Mouse (Mus musculus) forebrain, postnatal 0 days (tissue): ENCODE measurements around the gene Rtkn. TPM values are rescaled to one million over a fixed set of nuclear protein-coding genes. Genes with fewer than 3 reads are reported as not detected.

Source experiments
- ATAC-seq: fragments of 200-750 bp; cut with Nextera tagmentation; 2 replicates; pipeline ENCODE4 v1.8.0; 2017; ENCODE audit warnings: mild to moderate bottlenecking, moderate library complexity
- DNase-seq: peaks from one replicate; pipeline ENCODE4 v3.0.0-alpha.2; 2015
- H3K27ac ChIP-seq: fragments of 300-500 bp; sonication (generic); 2 replicates; pipeline ENCODE4 v1.5.1; 2014; ENCODE audit warnings: low read depth, mild to moderate bottlenecking, antibody characterized with exemption, low read length, moderate library complexity, mixed read lengths
- H3K27me3 ChIP-seq: fragments of 300-500 bp; sonication (generic); 2 replicates; pipeline ENCODE4 v1.6.1; 2014; ENCODE audit warnings: mild to moderate bottlenecking, low read length, mixed read lengths; ENCODE audit not compliant: insufficient read depth
- H3K36me3 ChIP-seq: fragments of 300-500 bp; sonication (generic); 2 replicates; pipeline ENCODE4 v1.6.1; 2014; ENCODE audit warnings: mild to moderate bottlenecking, moderate library complexity; ENCODE audit not compliant: insufficient read depth
- H3K4me1 ChIP-seq: fragments of 300-500 bp; sonication (generic); 2 replicates; pipeline ENCODE4 v1.6.1; 2014; ENCODE audit warnings: antibody characterized with exemption; ENCODE audit not compliant: insufficient read depth
- H3K4me2 ChIP-seq: fragments of 300-500 bp; sonication (generic); 2 replicates; pipeline ENCODE4 v1.6.1; 2014; ENCODE audit warnings: low read depth, mild to moderate bottlenecking, moderate library complexity
- H3K4me3 ChIP-seq: fragments of 300-500 bp; sonication (generic); 2 replicates; pipeline ENCODE4 v1.5.1; 2014; ENCODE audit warnings: low read depth, low read length, mixed read lengths
- H3K9ac ChIP-seq: fragments of 300-500 bp; sonication (generic); 2 replicates; pipeline ENCODE4 v1.6.1; 2014; ENCODE audit warnings: mild to moderate bottlenecking
- H3K9me3 ChIP-seq: fragments of 300-500 bp; sonication (generic); 2 replicates; pipeline ENCODE4 v1.6.1; 2016; ENCODE audit warnings: low read length
- CTCF ChIP-seq: sonication (generic); IDR thresholded peaks from 2 replicates; pipeline ENCODE4 v1.5.1; 2016; ENCODE audit warnings: antibody characterized with exemption, control low read depth, low read depth
- WGBS: fragments of 180-500 bp; shearing (Covaris S2); extraction: QIAGEN DNeasy Blood & Tissue Kit; methylation state at CpG from one replicate; pipeline ENCODE4 v1.1.7; 2014; 5-methylcytosine and 5-hydroxymethylcytosine counted together
- polyA plus RNA-seq: library from polyadenylated mRNA; unstranded; fragments of >200 nt; fragmentation: Nextera tagmentation; extraction: Ambion mirVana; gene quantifications from 2 replicates; pipeline ENCODE4 v1.2.1, GENCODE M21; 2015
- total RNA-seq: library from RNA; depleted of rRNA; stranded (reverse); fragments of >200 nt; gene quantifications from 2 replicates; pipeline ENCODE4 v1.2.3, GENCODE M21; 2014

Rtkn gene
- total and polyA plus RNA-seq, 2 experiments from 2014 or later, result 8.1 to 19.4 TPM

- H3K27ac ChIP-seq, result peak overlapping the region; percentile 90; the same call in 1 of the 2 replicates
- ATAC-seq (peak; percentile 25), DNase-seq (no peak)
- H3K9me3 ChIP-seq, result no peaks in the 10 kb centered on the region
- peaks cover 22% of the 10 kb centered on the region for H3K27me3 ChIP-seq
- TF ChIP-seq CTCF, result no peak
- H3K4me2 ChIP-seq, result peak overlapping the region; percentile 65
- WGBS, result 2% methylated on average over 6 of the region's 6 CpGs
- peak overlapping the region; percentile 82 for H3K9ac ChIP-seq
- peaks cover 18% of the 10 kb centered on the region for H3K4me1 ChIP-seq
- H3K36me3 ChIP-seq, result no peaks in the 10 kb centered on the region
- peak overlapping the region; percentile 90 for H3K4me3 ChIP-seq
Measured at GRCm38 (mm10) chr6:83165026-83165606, 29.9 kb downstream of the Rtkn start.

- ATAC-seq, result peak; percentile 92
- peak within 1 kb of the TSS; percentile 90 for H3K4me3 ChIP-seq
- H3K27ac ChIP-seq, result peak within 1 kb of the TSS; percentile 90
- 3% methylated on average over 58 of the region's 58 CpGs for WGBS
- H3K9ac ChIP-seq, result peak within 1 kb of the TSS; percentile 82
- H3K27me3 ChIP-seq, result peaks cover 20% of the 10 kb centered on the region
- H3K4me2 ChIP-seq, result peak within 1 kb of the TSS; percentile 65
- peaks cover 18% of the 10 kb centered on the region for H3K4me1 ChIP-seq
- TF ChIP-seq CTCF, result peak; percentile 89
- H3K36me3 ChIP-seq, result no peaks in the 10 kb centered on the region
- H3K9me3 ChIP-seq, result no peaks in the 10 kb centered on the region
- DNase-seq, result peak; percentile 98
Measured at GRCm38 (mm10) chr6:83165607-83166242, 30.5 kb downstream of the Rtkn start, which contains the start of gene Dctn1. TSS of gene Dctn1 (plus strand) at chr6:83165920.

DNA sequence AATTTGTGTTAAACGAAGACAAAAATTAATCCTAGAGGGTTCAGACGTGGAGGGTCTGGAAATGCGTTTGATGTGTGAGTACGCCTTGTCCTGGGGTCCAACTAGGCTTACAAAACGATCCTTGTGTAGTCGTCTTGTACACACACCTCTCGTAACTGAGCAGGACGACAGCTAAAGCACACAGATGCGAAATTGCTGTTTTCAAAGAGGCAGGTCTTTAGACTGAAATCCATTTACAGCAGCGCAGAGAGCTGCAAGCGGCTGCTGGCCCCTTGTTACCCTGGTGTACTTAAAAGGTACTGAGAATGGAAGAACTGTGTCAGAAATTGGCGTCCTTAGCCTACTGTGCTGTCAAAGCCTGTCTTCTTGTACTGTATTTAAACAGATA, 31.0 kb downstream of the Rtkn start:
- Histone ChIP-seq H3K4me3 (peak overlapping the region; percentile 90), H3K36me3 (no peaks in the 10 kb centered on the region), H3K9ac (peak overlapping the region; percentile 82), H3K27me3 (peaks cover 14% of the 10 kb centered on the region), H3K9me3 (no peaks in the 10 kb centered on the region), H3K4me1 (peaks cover 19% of the 10 kb centered on the region), H3K4me2 (peak overlapping the region; percentile 65), H3K27ac (peak overlapping the region; percentile 90)
- peak; percentile 73 for DNase-seq
- peak; percentile 19 for ATAC-seq
- WGBS, result 1% methylated on average over 12 of the region's 12 CpGs
- peak; percentile 32 for TF ChIP-seq CTCF

- 0 out of 2 replicates have a peak overlapping the region, but pooled peaks have one; percentile 1 for H3K27ac ChIP-seq
- no peak overlapping the region for H3K4me2 ChIP-seq
- H3K27me3 ChIP-seq, result no peaks in the 10 kb centered on the region
- DNase-seq, result no peak
- ATAC-seq, result no peak
- no peak overlapping the region for H3K4me3 ChIP-seq
- 80% methylated on average over 5 of the region's 5 CpGs for WGBS
- no peaks in the 10 kb centered on the region for H3K9me3 ChIP-seq
- H3K4me1 ChIP-seq, result peaks cover 25% of the 10 kb centered on the region; the same call in 1 of the 2 replicates
- no peak overlapping the region for H3K9ac ChIP-seq
- H3K36me3 ChIP-seq, result no peaks in the 10 kb centered on the region
- no peak for TF ChIP-seq CTCF
Measured at GRCm38 (mm10) chr6:83169872-83170271, 34.6 kb downstream of the Rtkn start.

DNA sequence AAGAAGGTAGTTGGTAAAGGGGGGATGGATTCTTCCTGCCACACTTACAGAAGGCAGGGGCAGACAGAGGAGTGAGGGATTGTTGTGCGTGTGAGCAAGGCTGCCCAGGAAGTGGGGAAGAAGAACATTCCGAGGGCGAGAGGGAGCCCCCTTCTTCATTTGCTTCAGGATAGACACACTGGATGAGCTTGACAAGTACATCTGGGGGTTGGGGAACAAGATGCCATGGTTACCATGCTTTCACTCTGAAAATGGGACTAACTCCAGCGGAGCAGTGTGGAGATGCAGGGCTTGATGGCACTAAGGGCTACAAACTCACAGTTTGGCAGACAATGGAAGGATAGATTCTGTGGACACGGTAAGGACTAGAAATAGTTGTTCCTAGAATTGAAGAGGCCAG, 35.8 kb downstream of the Rtkn start:
- 0 out of 2 replicates have a peak overlapping the region, but pooled peaks have one; percentile 39 for H3K9ac ChIP-seq
- ATAC-seq, result no peak
- no peaks in the 10 kb centered on the region for H3K36me3 ChIP-seq
- H3K4me2 ChIP-seq, result peak overlapping the region; percentile 42
- H3K4me3 ChIP-seq, result peak overlapping the region; percentile 25; the same call in 1 of the 2 replicates
- H3K27me3 ChIP-seq, result no peaks in the 10 kb centered on the region
- H3K9me3 ChIP-seq, result no peaks in the 10 kb centered on the region
- DNase-seq, result no peak
- peaks cover 21% of the 10 kb centered on the region; the same call in 1 of the 2 replicates for H3K4me1 ChIP-seq
- 0 out of 2 replicates have a peak overlapping the region, but pooled peaks have one; percentile 81 for H3K27ac ChIP-seq
- TF ChIP-seq CTCF, result no peak
- WGBS, result 73% methylated on average over 5 of the region's 5 CpGs

GRCm38 (mm10) chr6:83172240-83172920, 37.1 kb downstream of the Rtkn start:
- no peaks in the 10 kb centered on the region for H3K27me3 ChIP-seq
- peak overlapping the region; percentile 25 for H3K4me3 ChIP-seq
- H3K9me3 ChIP-seq, result no peaks in the 10 kb centered on the region
- peak overlapping the region; percentile 81 for H3K27ac ChIP-seq
- 0 out of 2 replicates have a peak, but pooled peaks cover 11% of the 10 kb centered on the region for H3K4me1 ChIP-seq
- 46% methylated on average over 9 of the region's 9 CpGs for WGBS
- peak; percentile 87 for ATAC-seq
- TF ChIP-seq CTCF, result no peak
- peak overlapping the region; percentile 42 for H3K4me2 ChIP-seq
- H3K9ac ChIP-seq, result peak overlapping the region; percentile 39
- DNase-seq, result peak; percentile 66
- H3K36me3 ChIP-seq, result no peaks in the 10 kb centered on the region

DNA sequence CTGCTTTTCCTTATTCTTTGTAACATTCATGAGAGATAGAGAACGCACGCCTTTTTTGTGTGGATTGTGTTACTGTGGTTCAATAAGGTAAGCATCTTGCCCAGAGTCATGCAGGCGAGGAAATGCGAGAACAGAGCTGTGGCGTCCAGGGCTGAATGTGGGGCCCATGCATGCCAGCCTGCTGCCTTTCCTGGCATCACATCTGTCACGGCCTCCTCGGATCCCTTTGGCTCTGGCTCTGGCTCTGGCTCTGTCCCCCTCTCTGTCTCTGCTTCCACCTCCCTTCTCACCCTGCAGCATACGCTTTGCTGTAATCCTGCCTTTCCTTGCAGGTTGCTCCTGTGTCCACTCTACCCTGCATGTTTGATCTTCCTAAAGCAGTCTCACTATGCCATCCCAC, 40.7 kb downstream of the Rtkn start:
- DNase-seq (no peak), ATAC-seq (no peak)
- Histone ChIP-seq H3K9me3 (no peaks in the 10 kb centered on the region), H3K9ac (no peak overlapping the region), H3K36me3 (no peaks in the 10 kb centered on the region), H3K4me1 (peaks cover 9% of the 10 kb centered on the region; the same call in 1 of the 2 replicates), H3K27me3 (no peaks in the 10 kb centered on the region), H3K4me2 (no peak overlapping the region), H3K27ac (no peak overlapping the region), H3K4me3 (no peak overlapping the region)
- TF ChIP-seq CTCF, result no peak
- WGBS, result 73% methylated on average over 8 of the region's 8 CpGs
